Mouse (Mus musculus): ENCODE measurements around the gene Ino80e. TPM values are rescaled to one million over a fixed set of nuclear protein-coding genes. Genes with fewer than 3 reads are reported as not detected.

Ino80e gene
- total RNA-seq, 2 experiments from 2014 or later = 23.8 to 30.0 TPM

DNA sequence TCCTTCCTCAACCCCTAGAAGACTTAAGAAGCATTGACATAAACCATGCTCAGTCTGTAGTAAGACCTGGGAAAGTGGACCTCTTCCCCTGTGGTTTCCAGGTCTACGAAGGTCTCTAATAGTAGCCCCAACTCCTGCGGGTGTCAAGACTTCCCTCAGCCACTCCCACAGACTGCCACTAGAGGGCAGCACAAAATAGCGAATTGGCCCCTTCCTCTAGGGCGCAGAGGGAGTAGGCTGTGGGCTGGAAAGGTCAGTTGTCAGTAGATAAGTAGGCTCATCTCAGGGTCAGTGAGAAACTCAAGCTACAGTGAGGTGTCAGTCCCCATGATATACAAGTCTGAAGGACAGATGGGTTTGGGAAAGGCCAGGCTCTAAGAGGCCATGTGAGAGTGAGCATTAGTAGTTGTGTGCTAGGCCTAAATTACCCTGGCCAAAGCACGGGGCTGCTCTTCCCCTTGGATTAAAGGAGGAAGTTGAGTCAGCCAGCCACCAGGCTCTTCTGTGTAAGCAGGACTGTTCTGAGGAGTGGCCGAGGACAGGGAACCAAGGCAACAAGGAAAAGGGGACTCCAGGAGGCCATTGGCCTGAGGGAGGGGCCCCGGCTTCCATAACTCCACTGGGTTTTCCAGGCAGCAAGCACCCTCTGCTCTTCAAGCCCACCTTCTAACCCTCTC, 40.2 kb downstream of the Ino80e start:
- DNase-seq = peak; percentile 82 to 91
- intact Hi-C loops (cut with DNase I) = loop anchor here (1.0 to 5.0 kb wide), 4 partner anchors 125 to 283 kb away; partner anchors contain the start of genes Asphd1 and Maz

DNA sequence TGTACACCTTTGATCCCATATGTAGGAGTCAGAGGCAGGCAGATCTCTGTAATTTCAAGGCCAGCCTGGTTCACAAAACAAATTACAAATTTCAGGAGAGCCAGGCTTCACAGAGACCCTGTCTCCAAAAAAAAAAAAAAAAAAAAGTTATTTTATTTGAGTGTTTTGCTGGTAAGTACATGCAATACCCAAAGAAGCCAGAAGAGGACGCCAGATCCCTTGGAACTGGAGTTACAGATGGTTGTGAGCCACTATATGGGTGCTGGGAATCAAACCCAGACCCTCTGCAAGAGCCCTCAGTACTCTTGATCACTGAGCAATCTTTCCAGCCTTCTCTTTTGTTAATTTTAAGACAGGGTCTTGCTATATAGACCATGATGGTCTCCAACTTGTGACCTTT, 43.4 kb downstream of the Ino80e start:
- intact Hi-C loops (cut with DNase I) = no loop called here

DNA sequence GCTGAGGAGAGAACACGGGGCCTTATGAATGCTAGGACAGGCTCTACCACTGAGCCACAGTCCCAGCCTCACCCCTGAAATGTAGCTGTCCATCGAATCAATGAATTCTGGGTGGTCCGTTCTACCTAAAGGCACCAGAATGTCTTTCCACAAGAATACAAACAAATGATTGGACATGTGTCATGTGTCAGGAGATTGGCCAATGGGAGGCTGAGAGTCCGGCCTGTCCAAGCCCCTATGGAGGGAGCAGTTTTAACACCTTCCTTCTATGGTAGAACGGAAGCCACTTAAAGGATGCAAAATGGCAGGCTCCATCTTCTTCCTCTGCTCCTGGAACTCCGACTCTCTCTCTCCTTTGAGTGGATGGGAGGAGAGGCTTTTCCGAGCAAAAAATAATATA, 44.6 kb downstream of the Ino80e start:
- intact Hi-C loops (cut with DNase I) = no loop called here

More for the DNA sequence above, 43.4 kb downstream of the Ino80e start:
- no peak for DNase-seq

DNA sequence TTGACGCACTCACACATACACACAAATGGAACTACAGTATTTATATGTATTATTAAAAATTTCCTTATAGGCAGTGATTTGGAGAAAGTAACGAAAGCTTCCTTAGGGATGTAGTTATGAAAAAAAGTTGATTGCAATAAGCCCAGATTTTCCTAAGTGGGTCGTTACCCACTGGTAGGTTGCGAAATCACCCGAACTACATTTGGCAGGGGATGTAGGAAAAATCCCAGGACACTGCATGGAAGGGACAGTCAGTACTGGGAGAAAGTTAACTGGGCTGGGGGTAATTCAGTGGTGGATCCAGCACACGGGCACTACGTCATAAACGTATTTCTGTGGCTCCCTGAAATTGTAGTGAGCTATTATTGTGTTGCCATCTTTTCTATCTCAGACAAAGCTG, 45.7 kb downstream of the Ino80e start:
- intact Hi-C loops (cut with DNase I) = no loop called here
- no peak for DNase-seq

More for the DNA sequence above, 44.6 kb downstream of the Ino80e start:
- no peak for DNase-seq

DNA sequence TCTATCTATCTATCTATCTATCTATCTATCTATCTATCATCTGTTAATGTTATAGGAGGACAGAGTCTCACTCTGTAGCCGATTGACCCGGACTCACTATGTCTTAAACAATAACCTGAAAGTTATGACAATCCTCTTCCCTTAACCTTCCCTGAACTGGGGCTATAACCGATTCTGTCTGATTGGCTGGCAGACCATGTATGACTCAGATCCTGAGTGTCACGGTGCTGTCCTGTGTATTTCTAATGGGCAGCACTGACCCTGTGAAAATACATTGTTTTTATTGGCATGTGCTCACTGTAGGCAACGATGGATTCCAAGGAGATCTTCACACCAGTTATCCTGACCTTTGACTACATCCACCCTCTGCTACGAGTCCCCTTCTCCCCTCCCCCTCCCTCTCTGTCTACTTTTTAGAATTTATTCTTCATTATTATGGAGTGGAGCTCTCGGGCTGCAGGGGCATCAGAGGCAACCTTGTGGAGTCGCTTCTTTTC, 46.4 kb downstream of the Ino80e start:
- intact Hi-C loops (cut with DNase I) = no loop called here
- DNase-seq = no peak

DNA sequence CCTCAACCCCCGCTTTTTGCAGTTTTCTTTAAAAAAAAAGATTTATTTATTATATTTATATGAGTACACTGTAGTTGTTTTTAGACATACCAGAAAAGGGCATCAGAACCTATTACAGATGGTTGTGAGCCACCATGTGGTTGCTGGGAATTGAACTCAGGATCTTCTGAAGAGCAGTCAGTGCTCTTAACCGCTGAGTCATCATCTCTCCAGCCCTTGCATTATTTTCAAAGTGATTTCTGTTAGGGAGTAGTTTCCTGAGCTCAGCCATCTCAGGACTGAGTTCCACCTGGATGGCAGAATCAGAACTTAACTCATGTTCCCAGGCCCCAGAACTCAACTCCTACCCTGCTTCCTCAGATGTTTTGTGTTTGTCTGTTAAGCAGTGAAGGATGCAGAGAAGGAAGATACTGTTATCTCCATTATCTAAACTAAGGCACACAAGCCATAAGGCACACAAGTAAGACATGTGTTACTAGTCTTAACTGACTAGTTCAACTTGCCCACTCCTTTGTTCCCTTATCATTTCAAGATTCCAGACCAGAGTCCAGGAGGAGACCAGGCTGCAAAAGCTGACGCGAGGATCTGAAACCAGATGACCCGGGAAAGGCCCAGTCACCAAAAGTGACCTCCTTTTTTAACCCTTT, 52.3 kb downstream of the Ino80e start:
- no peak for DNase-seq
- intact Hi-C loops (cut with DNase I) = no loop called here

DNA sequence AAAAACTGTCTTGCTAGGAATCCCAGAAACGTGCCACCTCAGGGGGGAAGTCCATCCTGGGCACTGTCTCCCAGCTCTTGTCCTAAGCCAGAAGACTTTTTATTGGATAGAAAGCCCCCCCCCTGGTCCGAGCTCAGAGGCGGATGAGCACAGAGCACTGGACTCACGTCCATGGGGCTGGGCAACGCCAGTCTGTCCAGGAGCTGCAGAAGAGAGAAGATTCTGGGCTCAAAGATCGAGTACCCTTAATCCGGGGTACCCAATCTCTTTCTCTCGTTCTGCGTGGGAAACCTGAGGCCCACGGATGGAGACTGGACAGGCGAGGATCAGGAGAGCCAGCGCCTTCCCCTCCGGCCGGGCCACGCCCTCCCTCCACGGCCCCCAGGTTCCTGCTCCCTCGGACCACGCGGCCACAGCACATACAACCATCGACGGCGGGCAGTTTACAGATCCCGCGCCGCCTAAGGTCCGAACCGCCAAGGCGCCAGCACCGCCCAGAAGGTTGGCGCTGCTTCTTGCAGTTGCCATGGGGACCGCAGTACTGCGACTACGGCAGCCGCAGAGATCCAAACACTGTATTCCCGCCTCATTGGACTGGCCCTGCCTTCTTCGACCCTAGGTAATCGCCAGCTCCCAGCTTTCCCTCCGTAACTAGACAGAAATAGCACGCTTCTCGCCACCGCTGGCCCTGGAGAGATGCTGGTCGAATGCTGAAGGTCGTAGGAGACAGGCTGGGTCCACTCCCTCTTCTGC, 53.3 kb downstream of the Ino80e start:
- DNase-seq = peak; percentile 93 to 94
- intact Hi-C loops (cut with DNase I) = no loop called here

DNA sequence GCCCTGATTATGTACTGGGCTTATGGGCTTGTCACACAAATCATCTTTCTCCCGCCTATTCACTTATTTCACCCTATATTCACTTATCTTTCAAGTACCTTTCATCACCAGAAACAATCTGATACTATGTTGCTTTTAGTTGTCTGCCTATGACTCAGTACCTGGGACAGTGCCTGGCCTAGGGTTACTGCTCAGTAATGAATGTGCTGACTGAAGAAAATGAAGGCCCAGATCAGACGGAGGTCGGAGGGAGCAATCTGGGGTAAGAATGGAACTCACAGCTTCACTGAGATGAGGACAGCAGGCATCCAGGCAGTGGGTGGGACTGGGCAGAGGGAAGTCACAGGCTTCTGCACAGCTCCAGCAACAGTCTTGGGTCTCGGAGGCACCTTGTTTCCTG, 54.8 kb downstream of the Ino80e start:
- intact Hi-C loops (cut with DNase I) = no loop called here
- DNase-seq = no peak

DNA sequence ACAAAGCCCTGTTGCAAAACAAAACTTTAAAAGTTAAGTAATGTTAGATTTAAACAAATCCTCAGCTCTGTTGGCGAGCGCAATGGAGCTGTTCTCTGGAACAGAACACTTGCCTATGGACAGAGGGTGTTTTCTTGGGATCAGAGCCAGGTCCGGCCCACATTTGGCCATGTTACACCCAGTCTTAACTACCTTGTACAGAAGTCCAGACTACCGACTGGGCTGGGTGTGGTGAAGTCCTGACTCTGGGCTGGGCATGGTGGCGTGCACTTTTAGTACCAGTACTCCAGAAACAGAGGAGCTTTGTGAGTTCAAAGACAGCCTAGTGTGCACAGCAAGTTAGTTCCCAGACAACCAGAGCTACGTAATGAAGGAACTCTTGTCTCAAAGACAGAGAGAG, 55.2 kb downstream of the Ino80e start:
- intact Hi-C loops (cut with DNase I) = no loop called here
- DNase-seq = no peak

DNA sequence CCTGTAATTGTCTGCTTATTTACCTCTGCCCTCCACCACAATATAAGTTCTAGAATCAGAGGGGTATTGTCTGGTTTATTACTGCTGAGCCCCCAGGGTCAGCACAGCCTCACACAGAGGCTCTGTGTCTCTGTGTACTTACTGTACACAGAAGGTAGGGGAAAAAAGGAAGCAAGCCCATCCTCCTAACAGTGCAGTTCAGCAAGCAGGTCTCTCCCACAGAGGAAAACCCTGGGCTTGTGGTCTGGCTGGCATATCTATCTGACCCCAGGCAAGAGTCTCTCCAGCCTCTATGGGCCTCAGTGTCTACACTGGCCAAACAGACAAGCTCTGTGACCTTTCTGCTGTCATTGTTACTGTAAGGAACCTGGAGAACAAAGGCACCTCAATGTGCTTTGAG, 58.4 kb downstream of the Ino80e start:
- DNase-seq = no peak
- intact Hi-C loops (cut with DNase I) = no loop called here

DNA sequence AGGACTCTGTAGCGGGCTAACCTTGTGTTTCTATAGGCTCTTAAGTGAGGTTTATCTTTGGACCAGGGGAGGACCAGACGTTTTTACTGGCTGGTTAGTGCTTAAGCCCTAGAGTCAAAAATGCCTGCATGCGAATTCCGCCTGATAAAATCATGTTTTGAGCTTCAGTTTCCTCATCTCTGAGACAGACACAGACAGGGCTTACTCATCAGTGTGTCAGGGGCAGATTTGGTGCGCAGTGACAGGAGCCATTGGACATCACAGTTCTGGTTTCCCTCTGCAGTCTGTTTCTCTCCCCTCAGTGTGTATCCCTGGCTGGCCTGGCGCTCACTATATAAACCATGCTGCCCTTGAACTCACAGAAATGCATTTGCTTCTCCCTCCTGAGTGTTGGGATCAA, 59.0 kb downstream of the Ino80e start:
- intact Hi-C loops (cut with DNase I) = no loop called here
- DNase-seq = no peak

DNA sequence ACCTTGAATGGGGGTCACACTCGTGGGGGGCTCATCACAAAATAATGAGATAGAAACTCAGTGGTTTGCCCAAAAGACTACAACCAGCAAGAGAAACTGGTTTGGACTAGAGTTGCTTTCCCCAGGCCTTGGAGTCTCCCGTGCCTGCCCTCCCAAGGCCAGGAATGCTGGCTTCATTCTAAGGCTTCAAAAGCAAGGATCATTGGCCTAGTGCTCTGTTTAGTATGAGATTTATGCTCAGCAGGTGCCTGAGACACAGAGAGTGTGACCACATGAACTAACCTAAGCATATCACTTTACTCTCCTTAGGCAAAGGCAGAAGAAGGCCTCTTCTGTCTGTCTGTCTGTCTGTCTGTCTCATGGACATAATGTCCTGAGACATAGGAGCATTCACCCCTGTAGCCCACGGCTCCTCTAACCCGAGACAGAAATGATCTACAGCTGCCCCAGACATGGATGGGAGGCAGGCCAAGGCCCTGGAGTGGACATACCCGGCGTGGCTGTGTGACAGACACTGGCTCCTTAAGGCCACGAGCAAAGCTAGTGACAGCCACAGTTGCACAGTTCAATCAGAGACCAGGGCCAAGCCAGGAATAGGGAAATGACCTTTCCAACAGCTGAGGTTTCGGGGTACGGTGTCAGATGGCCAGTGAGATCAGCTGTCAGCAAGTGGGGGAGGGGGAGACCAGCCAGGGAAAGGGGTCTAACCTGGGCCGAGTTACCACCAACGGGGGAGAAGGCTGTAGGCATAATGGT, 59.9 kb downstream of the Ino80e start:
- intact Hi-C loops (cut with DNase I) = no loop called here
- DNase-seq = no peak

DNA sequence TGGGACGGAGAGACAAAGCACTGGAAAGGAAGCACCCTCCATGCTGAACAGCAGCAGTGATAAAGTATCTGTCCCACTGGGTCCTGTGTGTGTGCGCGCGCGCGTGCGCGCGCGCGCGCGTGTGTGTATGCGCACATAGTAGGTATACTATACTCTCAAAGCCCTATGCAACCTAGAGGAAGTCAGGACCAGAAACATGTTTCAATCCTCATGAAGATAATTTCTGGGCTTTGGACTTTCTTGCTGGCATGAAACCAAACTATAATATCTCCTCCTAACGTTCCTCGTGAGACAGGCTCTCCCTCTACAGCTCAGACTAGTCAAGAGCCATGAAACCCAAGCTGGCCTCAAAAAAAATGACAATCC, 61.1 kb downstream of the Ino80e start:
- DNase-seq = no peak
- intact Hi-C loops (cut with DNase I) = no loop called here

Other genes starting within 250 kb of the Ino80e start
- gene Nupr1, start 231.5 kb downstream of the Ino80e start, total RNA-seq (2021) = 10 to 100 TPM in 1 of 2 experiments, 1 to 10 TPM in 1; 7.2 to 10.5 TPM
- gene Sgf29, start 213.1 kb downstream of the Ino80e start, total RNA-seq (2021) = 10 to 100 TPM; 26.0 to 32.0 TPM
- 10 to 100 TPM; 12.0 to 32.5 TPM for gene Sult1a1, start 185.9 kb downstream of the Ino80e start, total RNA-seq (2021)
- gene Bola2, start 167.0 kb downstream of the Ino80e start, total RNA-seq (2021) = 10 to 100 TPM; 50.7 to 59.8 TPM
- gene Slx1b, start 166.6 kb downstream of the Ino80e start, total RNA-seq (2021) = 1 to 10 TPM; 6.1 to 8.0 TPM
- gene Coro1a, start 154.6 kb downstream of the Ino80e start, total RNA-seq (2021) = 10 to 100 TPM; 12.7 to 14.6 TPM
- gene Mapk3, start 102.8 kb downstream of the Ino80e start, total RNA-seq (2021) = 100 to 1,000 TPM in 1 of 2 experiments, 10 to 100 TPM in 1; 97.7 to 103 TPM
- gene Gdpd3, start 96.0 kb downstream of the Ino80e start, total RNA-seq (2021) = 1 to 10 TPM; 3.6 to 4.6 TPM
- 10 to 100 TPM; 61.9 to 71.7 TPM for gene Ypel3, start 85.4 kb downstream of the Ino80e start, total RNA-seq (2021)
- gene Tbx6, start 80.9 kb downstream of the Ino80e start, total RNA-seq (2021) = under 1 TPM; 0.29 to 0.35 TPM
- gene Ppp4c, start 69.9 kb downstream of the Ino80e start, total RNA-seq (2021) = 10 to 100 TPM; 53.2 to 58.2 TPM
- gene Fam57b, start 64.7 kb downstream of the Ino80e start, total RNA-seq (2021) = 10 to 100 TPM; 10.1 to 11.0 TPM
- gene 4930451I11Rik, start 30.7 kb downstream of the Ino80e start, total RNA-seq (2021) = not detected
- gene Doc2a, start 15.0 kb downstream of the Ino80e start, total RNA-seq (2021) = not detected
- 10 to 100 TPM; 10.3 to 13.8 TPM for gene Hirip3, start 405 bp downstream of the Ino80e start, total RNA-seq (2021)
- gene Taok2, start 22.3 kb upstream of the Ino80e start, total RNA-seq (2021) = 10 to 100 TPM; 65.6 to 65.7 TPM
- gene Tmem219, start 60.5 kb upstream of the Ino80e start, total RNA-seq (2021) = 10 to 100 TPM; 16.3 to 17.6 TPM
- 1 to 10 TPM; 7.7 to 9.7 TPM for gene Kctd13, start 66.5 kb upstream of the Ino80e start, total RNA-seq (2021)
- not detected for gene Asphd1, start 87.2 kb upstream of the Ino80e start, total RNA-seq (2021)
- gene Sez6l2, start 88.2 kb upstream of the Ino80e start, total RNA-seq (2021) = 10 to 100 TPM; 23.3 to 30.4 TPM
- 10 to 100 TPM; 73.8 to 82.0 TPM for gene Cdipt, start 113.5 kb upstream of the Ino80e start, total RNA-seq (2021)
- under 1 TPM; 0.47 to 0.84 TPM for gene Cdiptos, start 113.7 kb upstream of the Ino80e start, total RNA-seq (2021)
- 10 to 100 TPM; 45.3 to 50.1 TPM for gene Mvp, start 152.2 kb upstream of the Ino80e start, total RNA-seq (2021)
- gene Pagr1b, start 154.1 kb upstream of the Ino80e start, total RNA-seq (2021) = not detected
- 10 to 100 TPM in 1 of 2 experiments, 1 to 10 TPM in 1; 6.4 to 19.6 TPM for gene Pagr1a, start 155.0 kb upstream of the Ino80e start, total RNA-seq (2021)
- gene Gm42742, start 158.7 kb upstream of the Ino80e start, total RNA-seq (2021) = 10 to 100 TPM; 19.0 to 27.2 TPM
- gene Prrt2, start 158.8 kb upstream of the Ino80e start, total RNA-seq (2021) = 1 to 10 TPM; 1.0 to 2.3 TPM
- 100 to 1,000 TPM; 106 to 113 TPM for gene Maz, start 164.7 kb upstream of the Ino80e start, total RNA-seq (2021)
- 10 to 100 TPM; 15.3 to 17.6 TPM for gene Kif22, start 180.1 kb upstream of the Ino80e start, total RNA-seq (2021)
- gene Zg16, start 225.0 kb upstream of the Ino80e start, total RNA-seq (2021) = not detected
- gene AI467606, start 229.0 kb upstream of the Ino80e start, total RNA-seq (2021) = 1 to 10 TPM in 1 of 2 experiments, under 1 TPM in 1; 0.94 to 1.5 TPM

Data from heart, postnatal 10 days (tissue).